Mouse (Mus musculus) thymus, postnatal 4 days (tissue): ENCODE results near the gene B9d2.

ENCODE experiments used
- DNase-seq: peaks from one replicate; pipeline ENCODE4 v3.0.0; 2021

Gene B9d2

GRCm38 (mm10) chr7:25680514-25681258 is at the start of gene B9d2:
Gene B9d2, plus strand, starts transcription at chr7:25680780.
- DNase-seq: peak; percentile 99

- no peak for DNase-seq
These were observed 47.9 kb upstream of the B9d2 start for GRCm38 (mm10) chr7:25632679-25633078.

- peak; percentile 64 for DNase-seq
These were observed 44.2 kb upstream of the B9d2 start for GRCm38 (mm10) chr7:25636373-25636772.

- no peak for DNase-seq
These were observed 43.5 kb upstream of the B9d2 start for GRCm38 (mm10) chr7:25637099-25637498.

GRCm38 (mm10) chr7:25639754-25640153 is 40.8 kb upstream of the B9d2 start:
- DNase-seq: no peak

GRCm38 (mm10) chr7:25644136-25644535 is 36.4 kb upstream of the B9d2 start:
- DNase-seq: peak; percentile 53

- DNase-seq: peak; percentile 32
These were observed 35.9 kb upstream of the B9d2 start for GRCm38 (mm10) chr7:25644631-25645030.

GRCm38 (mm10) chr7:25645074-25645473 is 35.5 kb upstream of the B9d2 start:
- peak; percentile 58 for DNase-seq

- DNase-seq: peak; percentile 83
These were observed 32.9 kb upstream of the B9d2 start for GRCm38 (mm10) chr7:25647574-25648123.

- DNase-seq: no peak
These were observed 30.7 kb upstream of the B9d2 start for GRCm38 (mm10) chr7:25649839-25650238.

GRCm38 (mm10) chr7:25651281-25651680 is 29.3 kb upstream of the B9d2 start:
- peak; percentile 56 for DNase-seq

GRCm38 (mm10) chr7:25652244-25652759 is 28.3 kb upstream of the B9d2 start:
- DNase-seq: no peak

- DNase-seq: no peak
These were observed 24.8 kb upstream of the B9d2 start for GRCm38 (mm10) chr7:25655601-25656428.

GRCm38 (mm10) chr7:25657785-25658184 is 22.8 kb upstream of the B9d2 start:
- no peak for DNase-seq

GRCm38 (mm10) chr7:25658657-25659472 is 21.7 kb upstream of the B9d2 start, which contains the start of the genes Bckdha and Exosc5:
Gene Bckdha, minus strand, starts transcription at chr7:25658981.
Gene Exosc5, plus strand, starts transcription at chr7:25659164.
- peak; percentile 98 for DNase-seq

GRCm38 (mm10) chr7:25666381-25666780 is 14.2 kb upstream of the B9d2 start:
- no peak for DNase-seq

GRCm38 (mm10) chr7:25669158-25669557 is 11.4 kb upstream of the B9d2 start:
- no peak for DNase-seq

- DNase-seq: no peak
These were observed 10.9 kb upstream of the B9d2 start for GRCm38 (mm10) chr7:25669631-25670030.

- no peak for DNase-seq
These were observed 10.5 kb upstream of the B9d2 start for GRCm38 (mm10) chr7:25670096-25670495.

GRCm38 (mm10) chr7:25671686-25672085 is 8.9 kb upstream of the B9d2 start:
- DNase-seq: no peak

- peak; percentile 55 for DNase-seq
These were observed 8.1 kb upstream of the B9d2 start for GRCm38 (mm10) chr7:25672442-25672841.

GRCm38 (mm10) chr7:25674297-25674696 is 6.3 kb upstream of the B9d2 start:
- DNase-seq: no peak
